Mouse (Mus musculus) adrenal gland, postnatal 36 days (tissue): ENCODE data around the gene Tbc1d1. TPM values are rescaled to one million over a fixed set of nuclear protein-coding genes. Genes with fewer than 3 reads are reported as not detected.
A peak's percentile ranks its signal among the peaks of the same experiment; 100 is the strongest.

Source experiments
- DNase-seq, 2 experiments: peaks; one replicate each; pipeline ENCODE4 v3.0.0; 2021; ENCODE audit warnings: mixed read lengths in 1 of 2
- total RNA-seq, 2 experiments: library from RNA; stranded (reverse); gene quantifications; 2 replicates each; pipeline ENCODE4 v1.2.3; 2021

Gene Tbc1d1
- total RNA-seq, 2 experiments from 2014 or later: 11.0 to 16.6 TPM

- DNase-seq: no peak
Observed at GRCm38 (mm10) chr5:64206875-64207274, 50.8 kb downstream of the Tbc1d1 start.

GRCm38 (mm10) chr5:64207800-64208199, 51.7 kb downstream of the Tbc1d1 start:
- no peak for DNase-seq

- no peak for DNase-seq
Observed at GRCm38 (mm10) chr5:64210817-64211216, 54.7 kb downstream of the Tbc1d1 start.

GRCm38 (mm10) chr5:64211284-64211683, 55.2 kb downstream of the Tbc1d1 start:
- no peak for DNase-seq

GRCm38 (mm10) chr5:64212206-64212605, 56.1 kb downstream of the Tbc1d1 start:
- peak; percentile 34 to 35 for DNase-seq

GRCm38 (mm10) chr5:64212619-64213018, 56.5 kb downstream of the Tbc1d1 start:
- no peak for DNase-seq

- no peak for DNase-seq
Observed at GRCm38 (mm10) chr5:64215806-64216205, 59.7 kb downstream of the Tbc1d1 start.

GRCm38 (mm10) chr5:64216326-64216725, 60.2 kb downstream of the Tbc1d1 start:
- no peak for DNase-seq

- DNase-seq: no peak
Observed at GRCm38 (mm10) chr5:64217256-64217655, 61.2 kb downstream of the Tbc1d1 start.

- no peak for DNase-seq
Observed at GRCm38 (mm10) chr5:64217816-64218602, 61.9 kb downstream of the Tbc1d1 start.

GRCm38 (mm10) chr5:64218603-64218999, 62.5 kb downstream of the Tbc1d1 start:
- DNase-seq: no peak

- no peak for DNase-seq
Observed at GRCm38 (mm10) chr5:64220776-64221175, 64.7 kb downstream of the Tbc1d1 start.

- no peak for DNase-seq
Observed at GRCm38 (mm10) chr5:64224735-64225425, 68.8 kb downstream of the Tbc1d1 start.

GRCm38 (mm10) chr5:64228252-64228651, 72.1 kb downstream of the Tbc1d1 start:
- DNase-seq: no peak

GRCm38 (mm10) chr5:64229336-64229866, 73.3 kb downstream of the Tbc1d1 start:
- no peak for DNase-seq

- DNase-seq: peak; percentile 96 to 98
Observed at GRCm38 (mm10) chr5:64230061-64230466, 74.0 kb downstream of the Tbc1d1 start.

GRCm38 (mm10) chr5:64230507-64231041, 74.5 kb downstream of the Tbc1d1 start:
- peak; percentile 27 to 44 for DNase-seq

GRCm38 (mm10) chr5:64232872-64233271, 76.8 kb downstream of the Tbc1d1 start:
- DNase-seq: no peak

GRCm38 (mm10) chr5:64234269-64234985, 78.3 kb downstream of the Tbc1d1 start:
- no peak for DNase-seq

GRCm38 (mm10) chr5:64235250-64235649, 79.1 kb downstream of the Tbc1d1 start:
- no peak for DNase-seq

GRCm38 (mm10) chr5:64236561-64236960, 80.5 kb downstream of the Tbc1d1 start:
- no peak for DNase-seq

- no peak for DNase-seq
Observed at GRCm38 (mm10) chr5:64237263-64237662, 81.2 kb downstream of the Tbc1d1 start.
